Mouse (Mus musculus): ENCODE measurements around the gene Elmo1. TPM values are rescaled to one million over a fixed set of nuclear protein-coding genes. Genes with fewer than 3 reads are reported as not detected.

Gene Elmo1
- polyA plus RNA-seq, 1 experiment from 2014 or later = 9.1 TPM

DNA sequence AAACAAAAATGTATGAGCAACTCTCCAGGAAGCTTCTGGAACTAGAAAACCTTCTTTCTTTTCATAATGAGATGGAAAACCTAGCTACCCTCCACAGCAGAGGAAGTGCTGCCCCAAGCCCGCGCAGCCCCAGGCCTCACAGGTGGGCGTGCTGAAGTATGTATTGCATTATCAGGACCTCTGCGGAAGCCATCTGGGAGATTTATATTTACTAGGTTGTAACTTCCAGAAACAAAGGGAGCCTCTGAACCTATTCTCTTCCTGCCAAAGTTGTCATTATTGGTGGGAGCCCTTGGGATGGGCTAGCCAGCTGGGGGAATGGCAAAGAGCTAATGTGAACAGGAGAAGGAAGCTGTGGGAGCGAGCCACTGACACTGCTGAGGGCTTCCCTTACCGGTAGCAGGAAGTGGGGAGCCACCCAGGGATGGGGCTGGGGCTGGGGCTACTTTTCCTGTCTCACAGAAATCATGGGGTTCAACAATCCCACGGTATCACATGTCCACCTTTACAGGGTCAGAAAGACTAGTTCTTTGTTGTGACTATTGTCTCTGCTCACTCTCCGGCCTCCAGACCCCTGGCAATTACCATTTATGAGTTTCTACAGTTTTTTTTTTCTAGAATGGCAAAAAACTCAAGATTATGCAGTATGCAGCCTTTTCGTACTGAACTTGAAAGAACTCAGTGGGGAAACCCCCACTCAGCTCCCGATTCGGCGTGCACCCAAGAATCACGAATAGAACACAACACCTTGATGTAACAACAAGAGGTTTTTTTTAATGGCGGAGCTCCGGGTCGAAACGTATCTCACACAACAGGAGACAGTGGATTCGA lies 44.2 kb downstream of the Elmo1 start:
- DNase-seq (ENCODE audit: low spot score) = no peak
- H3K27me3 ChIP-seq (ENCODE audit: low read depth, poor library complexity, severe bottlenecking) = no peaks in the 10 kb centered on the region
- no peak overlapping the region for H3K4me3 ChIP-seq
- peak overlapping the region; percentile 63 for H3K27ac ChIP-seq
- no peaks in the 10 kb centered on the region for H3K9me3 ChIP-seq (replicated peaks)
- peaks cover 64% of the 10 kb centered on the region for H3K4me1 ChIP-seq
- 87% methylated on average over 18 of the region's 18 CpGs for WGBS
- no peaks in the 10 kb centered on the region for H3K36me3 ChIP-seq

DNA sequence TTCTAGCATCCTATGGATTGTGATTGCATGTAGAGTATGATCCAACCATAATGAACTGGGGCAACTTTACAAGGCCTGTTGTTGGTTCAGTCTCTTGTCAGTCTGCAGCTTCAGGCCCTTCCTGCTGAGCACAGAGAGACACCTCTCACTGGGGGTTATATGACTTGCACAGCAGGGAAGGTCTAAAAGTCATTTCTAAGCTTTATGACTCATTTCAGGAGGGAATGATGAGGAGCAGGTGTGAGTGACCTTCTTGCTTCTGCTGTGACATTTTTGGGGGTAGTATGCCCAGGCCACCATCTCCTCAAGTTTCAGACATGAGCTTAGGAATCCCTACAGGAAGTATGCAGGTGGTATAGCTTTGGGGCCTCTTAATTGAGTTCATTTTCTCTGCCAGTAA lies 46.4 kb downstream of the Elmo1 start:
- no peak for DNase-seq (ENCODE audit: low spot score)
- Histone ChIP-seq H3K27me3 (ENCODE audit: low read depth, poor library complexity, severe bottlenecking) (no peaks in the 10 kb centered on the region), H3K4me1 (peaks cover 70% of the 10 kb centered on the region), H3K4me3 (no peak overlapping the region), H3K9me3 (replicated peaks) (no peaks in the 10 kb centered on the region), H3K27ac (peak overlapping the region; percentile 21; the same call in 1 of the 2 replicates), H3K36me3 (no peaks in the 10 kb centered on the region)

DNA sequence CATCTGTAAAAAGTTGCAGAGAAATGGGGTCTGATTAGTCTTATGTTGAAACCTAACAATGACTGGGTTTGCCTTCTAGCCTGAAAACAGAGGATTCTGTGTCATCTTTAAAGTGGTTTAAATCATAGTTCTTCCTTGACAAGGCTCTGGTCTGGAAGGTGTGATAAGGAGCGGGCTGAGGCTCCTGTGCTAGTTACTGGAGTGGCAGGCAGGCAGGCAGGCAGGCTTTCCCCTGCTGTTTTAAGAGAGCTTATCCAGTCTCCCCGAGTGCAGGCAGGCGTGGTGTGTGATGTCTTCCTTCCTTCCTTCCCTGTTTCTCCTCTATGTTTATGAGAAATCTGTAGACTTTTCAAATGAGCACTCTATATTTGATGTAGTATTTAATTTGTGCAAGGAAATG lies 48.1 kb downstream of the Elmo1 start:
- Histone ChIP-seq H3K36me3 (no peaks in the 10 kb centered on the region), H3K4me3 (no peak overlapping the region), H3K27ac (no peak overlapping the region), H3K9me3 (replicated peaks) (no peaks in the 10 kb centered on the region), H3K27me3 (ENCODE audit: low read depth, poor library complexity, severe bottlenecking) (no peaks in the 10 kb centered on the region), H3K4me1 (peaks cover 64% of the 10 kb centered on the region)
- DNase-seq (ENCODE audit: low spot score) = no peak
- 9% methylated on average over 3 of the region's 3 CpGs for WGBS

DNA sequence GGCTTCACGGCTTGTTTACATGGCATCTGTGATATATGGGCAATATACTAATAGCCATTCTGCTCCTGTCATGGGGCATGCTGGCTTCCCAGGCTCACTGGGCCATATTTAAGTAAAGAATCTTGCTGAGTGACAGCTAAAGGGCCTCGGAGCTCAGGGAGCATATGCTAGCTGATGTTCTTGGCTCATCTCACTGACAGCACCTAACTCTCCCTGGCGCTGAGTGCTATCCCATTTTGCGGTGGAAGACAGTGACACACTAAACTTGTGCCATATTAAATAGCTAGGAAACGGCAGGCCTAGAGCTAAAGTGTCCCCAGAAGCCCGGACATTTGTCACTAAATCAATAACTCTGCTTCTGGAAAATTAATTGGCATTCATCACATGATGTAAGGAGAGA lies 48.7 kb downstream of the Elmo1 start:
- peaks cover 58% of the 10 kb centered on the region for H3K4me1 ChIP-seq
- no peak overlapping the region for H3K27ac ChIP-seq
- DNase-seq (ENCODE audit: low spot score) = no peak
- no peaks in the 10 kb centered on the region for H3K36me3 ChIP-seq
- H3K9me3 ChIP-seq (replicated peaks) = no peaks in the 10 kb centered on the region
- 48% methylated on average over 6 of the region's 6 CpGs for WGBS
- no peak overlapping the region for H3K4me3 ChIP-seq
- H3K27me3 ChIP-seq (ENCODE audit: low read depth, poor library complexity, severe bottlenecking) = no peaks in the 10 kb centered on the region

DNA sequence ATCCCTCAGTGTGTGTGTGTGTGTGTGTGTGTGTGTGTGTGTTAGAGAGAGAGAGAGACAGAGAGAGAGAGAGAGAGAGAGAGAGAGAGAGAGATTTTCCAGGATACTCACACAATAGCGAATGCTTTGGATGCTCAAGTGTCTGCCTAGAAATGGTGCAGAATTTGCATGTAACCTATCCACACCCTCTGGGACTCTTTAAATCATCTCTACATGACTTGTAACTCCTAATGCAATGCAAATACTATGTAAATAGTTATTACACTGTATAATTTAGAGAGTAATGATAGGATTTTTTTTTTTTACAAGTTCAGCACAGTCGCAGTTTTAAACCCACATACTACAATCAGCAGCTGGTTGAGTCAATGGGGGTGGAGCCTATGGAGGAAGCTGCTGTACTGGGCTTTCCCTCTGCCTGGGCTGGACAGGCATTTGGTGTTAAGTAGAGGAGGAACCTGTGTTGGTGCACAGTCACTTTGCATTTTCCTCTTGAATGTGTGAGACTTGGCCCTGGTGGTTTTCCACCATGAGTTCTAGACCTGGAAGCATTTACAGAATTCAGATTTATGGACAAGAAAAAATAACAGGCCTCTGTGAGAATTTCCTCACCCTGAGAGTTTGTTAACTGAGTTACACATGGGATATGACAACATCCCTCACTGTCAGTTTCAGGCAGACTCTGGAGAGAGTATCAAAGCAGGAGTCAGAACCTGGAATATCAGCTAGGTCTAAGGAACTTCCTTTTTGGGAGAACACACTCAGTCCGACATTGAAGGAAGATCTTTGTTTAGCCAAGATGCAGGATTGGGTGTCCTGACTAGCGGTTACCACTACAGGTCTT lies 49.6 kb downstream of the Elmo1 start:
- H3K27me3 ChIP-seq (ENCODE audit: low read depth, poor library complexity, severe bottlenecking) = no peaks in the 10 kb centered on the region
- H3K27ac ChIP-seq = no peak overlapping the region
- 91% methylated on average over 4 of the region's 4 CpGs for WGBS
- peaks cover 50% of the 10 kb centered on the region for H3K4me1 ChIP-seq
- H3K9me3 ChIP-seq (replicated peaks) = no peaks in the 10 kb centered on the region
- no peak overlapping the region for H3K4me3 ChIP-seq
- no peak for DNase-seq (ENCODE audit: low spot score)
- no peaks in the 10 kb centered on the region for H3K36me3 ChIP-seq

DNA sequence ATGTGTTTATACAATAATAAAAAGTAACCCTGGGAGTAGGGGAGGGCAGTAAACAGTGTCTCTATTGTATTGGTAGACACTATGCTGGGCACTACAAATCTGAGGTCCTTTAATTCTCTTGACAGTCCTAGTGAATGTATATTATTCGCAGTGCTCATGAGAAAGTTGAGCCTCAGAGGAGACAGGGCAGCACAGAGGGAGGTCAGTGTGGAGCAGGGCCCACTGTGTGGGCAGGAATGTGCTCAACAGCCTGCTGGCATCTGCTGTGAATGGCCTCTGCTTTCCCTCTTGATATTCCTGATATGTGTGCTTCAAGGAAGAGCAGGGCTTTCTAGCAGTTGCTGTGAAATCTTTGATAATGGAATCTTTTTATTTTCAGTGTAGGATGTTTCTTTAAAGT lies 52.2 kb downstream of the Elmo1 start:
- no peak overlapping the region for H3K4me3 ChIP-seq
- WGBS = 48% methylated on average over 1 of the region's 1 CpGs
- H3K9me3 ChIP-seq (replicated peaks) = no peaks in the 10 kb centered on the region
- H3K4me1 ChIP-seq = peaks cover 29% of the 10 kb centered on the region
- H3K36me3 ChIP-seq = no peaks in the 10 kb centered on the region
- no peak for DNase-seq (ENCODE audit: low spot score)
- no peaks in the 10 kb centered on the region for H3K27me3 ChIP-seq (ENCODE audit: low read depth, poor library complexity, severe bottlenecking)
- no peak overlapping the region for H3K27ac ChIP-seq

DNA sequence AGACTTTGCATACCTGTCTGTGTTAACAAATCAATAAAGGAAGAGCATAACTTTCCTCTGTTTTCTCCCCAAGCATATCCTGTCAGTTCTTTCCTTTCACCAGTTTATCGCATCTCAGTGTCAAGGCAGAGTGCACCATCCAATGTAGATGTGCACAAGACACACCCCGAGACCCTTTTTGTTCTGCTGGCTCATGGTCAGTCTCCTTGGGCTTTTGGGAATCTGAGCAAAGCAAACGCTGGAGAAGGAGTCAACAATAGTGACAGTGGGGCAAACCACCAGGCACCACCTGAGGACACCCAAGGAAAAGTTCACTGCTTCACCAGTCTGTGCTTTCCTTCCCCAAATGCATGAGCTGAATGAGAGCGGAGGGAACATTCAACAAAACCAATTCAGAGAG lies 56.5 kb downstream of the Elmo1 start:
- DNase-seq (ENCODE audit: low spot score) = no peak
- 94% methylated on average over 4 of the region's 4 CpGs for WGBS
- Histone ChIP-seq H3K27me3 (ENCODE audit: low read depth, poor library complexity, severe bottlenecking) (no peaks in the 10 kb centered on the region), H3K9me3 (replicated peaks) (no peaks in the 10 kb centered on the region), H3K4me1 (peaks cover 17% of the 10 kb centered on the region), H3K36me3 (no peaks in the 10 kb centered on the region), H3K27ac (no peak overlapping the region), H3K4me3 (no peak overlapping the region)

DNA sequence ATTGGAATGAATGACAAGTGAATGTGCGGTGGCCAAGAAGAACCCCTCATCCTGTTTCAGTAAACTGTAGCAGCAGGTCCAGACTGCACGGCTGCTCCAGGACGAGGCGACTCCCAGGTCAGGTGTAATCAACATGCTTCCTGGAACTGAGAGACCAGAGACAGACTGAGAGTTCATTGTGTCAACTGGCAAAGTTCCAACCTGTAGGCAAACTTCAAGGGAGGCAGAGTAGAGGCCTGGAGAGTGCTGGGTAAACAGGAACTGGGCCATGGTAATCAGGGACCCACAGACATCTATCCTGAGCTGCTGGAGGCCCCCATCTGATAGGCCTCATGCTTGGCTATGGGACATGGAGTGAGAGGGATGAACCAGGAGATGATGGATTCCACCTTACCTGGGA lies 57.3 kb downstream of the Elmo1 start:
- H3K36me3 ChIP-seq = no peaks in the 10 kb centered on the region
- 88% methylated on average over 4 of the region's 4 CpGs for WGBS
- H3K27ac ChIP-seq = no peak overlapping the region
- H3K4me1 ChIP-seq = peaks cover 22% of the 10 kb centered on the region
- no peak overlapping the region for H3K4me3 ChIP-seq
- no peaks in the 10 kb centered on the region for H3K9me3 ChIP-seq (replicated peaks)
- H3K27me3 ChIP-seq (ENCODE audit: low read depth, poor library complexity, severe bottlenecking) = no peaks in the 10 kb centered on the region
- no peak for DNase-seq (ENCODE audit: low spot score)

DNA sequence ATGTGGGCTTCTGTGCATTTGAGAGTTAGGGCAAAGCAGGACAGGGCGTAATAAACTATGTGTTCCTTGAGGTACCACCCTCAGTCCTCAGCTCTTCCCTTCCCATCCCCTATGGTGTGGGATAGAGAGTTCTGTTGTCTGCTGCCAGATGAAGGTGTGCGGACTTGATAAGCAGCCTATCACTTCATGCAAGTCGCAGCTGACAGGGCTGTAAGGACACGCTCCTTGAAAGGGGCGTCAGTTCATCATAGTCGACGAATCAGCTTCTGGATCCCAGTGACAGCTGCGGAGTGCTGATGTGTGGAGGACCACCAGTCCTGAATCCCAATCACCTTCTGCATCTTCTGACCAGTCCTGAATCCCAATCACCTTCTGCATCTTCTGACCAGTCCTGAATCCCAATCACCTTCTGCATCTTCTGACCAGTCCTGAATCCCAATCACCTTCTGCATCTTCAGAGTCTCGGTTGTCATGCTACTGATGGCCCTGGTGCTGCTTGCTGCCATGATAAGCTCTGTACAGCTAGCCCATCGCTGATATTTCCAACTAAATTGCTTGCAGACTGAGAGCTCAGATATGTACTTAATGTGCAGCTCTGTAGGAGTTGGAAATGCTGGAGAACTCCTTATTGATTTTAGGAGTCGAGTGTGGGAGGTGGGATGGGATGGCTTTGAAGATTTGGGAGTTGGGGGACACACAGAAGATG lies 59.9 kb downstream of the Elmo1 start:
- Histone ChIP-seq H3K27ac (no peak overlapping the region), H3K36me3 (no peaks in the 10 kb centered on the region), H3K9me3 (replicated peaks) (no peaks in the 10 kb centered on the region), H3K27me3 (ENCODE audit: low read depth, poor library complexity, severe bottlenecking) (no peaks in the 10 kb centered on the region), H3K4me1 (peaks cover 24% of the 10 kb centered on the region), H3K4me3 (no peak overlapping the region)
- 86% methylated on average over 11 of the region's 11 CpGs for WGBS
- no peak for DNase-seq (ENCODE audit: low spot score)

DNA sequence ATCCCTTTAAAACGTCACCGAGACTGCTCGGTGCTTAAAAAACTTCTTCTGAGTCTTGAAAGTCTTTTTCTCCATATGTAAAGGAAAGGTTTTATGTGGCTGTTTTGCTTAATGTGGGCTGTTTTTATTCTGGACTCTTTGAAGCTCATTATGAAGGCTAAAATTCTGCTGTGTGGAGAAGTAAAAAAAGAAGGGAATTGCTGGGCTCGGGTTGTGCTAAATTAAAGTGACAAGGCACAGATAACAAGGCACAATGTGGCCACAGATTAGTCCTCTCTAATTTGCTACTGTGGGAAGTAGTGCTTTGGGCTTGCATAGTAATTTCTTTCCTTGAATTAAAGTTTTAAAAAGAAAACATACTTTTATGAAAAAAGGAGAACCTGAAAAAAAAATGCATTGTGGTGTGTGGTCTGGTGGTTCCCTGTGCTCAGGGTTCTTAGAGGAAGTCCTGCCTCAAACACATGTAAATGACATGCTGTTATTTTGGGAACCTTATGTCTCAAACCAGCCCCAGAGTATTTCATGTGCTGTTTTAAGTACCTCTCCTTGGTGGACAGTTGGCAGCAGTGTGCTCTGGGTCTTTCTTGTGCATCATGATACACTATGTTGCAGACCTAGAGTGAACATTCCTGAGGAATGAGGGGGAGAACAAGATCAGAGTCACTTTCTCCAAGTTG lies 61.0 kb downstream of the Elmo1 start:
- Histone ChIP-seq H3K9me3 (replicated peaks) (no peaks in the 10 kb centered on the region), H3K27me3 (ENCODE audit: low read depth, poor library complexity, severe bottlenecking) (no peaks in the 10 kb centered on the region), H3K4me3 (no peak overlapping the region), H3K36me3 (no peaks in the 10 kb centered on the region), H3K27ac (no peak overlapping the region), H3K4me1 (peaks cover 24% of the 10 kb centered on the region)
- WGBS = 64% methylated on average over 4 of the region's 4 CpGs
- DNase-seq (ENCODE audit: low spot score) = no peak

DNA sequence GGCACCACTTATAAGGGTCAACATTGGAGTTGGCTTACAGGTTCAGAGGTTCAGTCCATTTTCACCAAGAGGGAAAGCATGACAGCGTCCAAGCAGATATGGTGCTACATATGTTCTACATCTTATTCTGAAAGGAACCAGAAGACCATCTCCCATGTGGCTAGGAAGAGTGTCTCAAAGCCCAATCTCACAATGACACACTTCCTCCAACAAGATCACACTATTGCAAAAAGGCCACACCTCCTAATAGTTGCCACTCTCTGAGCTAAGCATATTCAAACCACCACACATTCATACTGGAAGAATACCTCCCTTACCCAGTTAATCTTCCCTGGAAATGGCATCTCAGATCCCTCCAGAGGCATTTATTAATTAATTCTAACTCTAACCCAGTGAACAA lies 66.7 kb downstream of the Elmo1 start:
- Histone ChIP-seq H3K9me3 (replicated peaks) (no peaks in the 10 kb centered on the region), H3K4me1 (peaks cover 9% of the 10 kb centered on the region; the same call in 1 of the 2 replicates), H3K27me3 (ENCODE audit: low read depth, poor library complexity, severe bottlenecking) (no peaks in the 10 kb centered on the region), H3K36me3 (no peaks in the 10 kb centered on the region), H3K4me3 (no peak overlapping the region), H3K27ac (no peak overlapping the region)
- no peak for DNase-seq (ENCODE audit: low spot score)
- 88% methylated on average over 1 of the region's 1 CpGs for WGBS

DNA sequence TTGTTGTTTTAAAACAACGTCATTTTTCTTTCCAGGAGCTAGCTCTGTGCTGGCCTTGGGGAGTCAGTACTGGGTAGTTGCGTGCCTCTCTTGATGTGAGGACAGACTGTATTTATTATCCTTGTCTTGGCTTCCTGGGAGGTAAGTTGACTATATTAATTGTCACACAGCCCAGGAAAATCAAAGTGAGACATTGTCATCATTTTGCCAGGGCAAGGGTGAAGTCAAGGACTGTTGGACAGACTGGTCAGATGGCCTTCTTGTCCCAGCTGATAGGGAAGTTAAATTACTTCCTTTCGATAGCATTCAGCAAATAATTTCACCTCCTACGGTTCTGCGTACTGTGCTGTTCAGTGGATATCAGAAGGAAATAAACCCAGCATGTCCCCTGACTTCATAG lies 67.1 kb downstream of the Elmo1 start:
- Histone ChIP-seq H3K36me3 (no peaks in the 10 kb centered on the region), H3K27ac (no peak overlapping the region), H3K9me3 (replicated peaks) (no peaks in the 10 kb centered on the region), H3K27me3 (ENCODE audit: low read depth, poor library complexity, severe bottlenecking) (no peaks in the 10 kb centered on the region), H3K4me3 (no peak overlapping the region), H3K4me1 (peaks cover 5% of the 10 kb centered on the region; the same call in 1 of the 2 replicates)
- DNase-seq (ENCODE audit: low spot score) = no peak
- WGBS = 90% methylated on average over 5 of the region's 5 CpGs
